Mouse (Mus musculus): ENCODE measurements around the gene Snx21.

GRCm38 (mm10) chr2:164746693-164747092, 38.9 kb upstream of the Snx21 start:
- TF ChIP-seq CTCF (IDR thresholded peaks at IDR 0.05; ENCODE audit: insufficient read depth, low read length) (no peak), POLR2A (IDR thresholded peaks at IDR 0.05; ENCODE audit: borderline replicate concordance, extremely low read depth, low read depth, low read length) (no peak)
